Mouse (Mus musculus): ENCODE measurements around the gene Elmo1.

Elmo1 gene

GRCm38 (mm10) chr13:20335051-20335888 is 244.9 kb downstream of the Elmo1 start:
- no peak for DNase-seq

GRCm38 (mm10) chr13:20335889-20336497 is 245.6 kb downstream of the Elmo1 start:
- no peak for DNase-seq

- no peak for DNase-seq
These were observed 252.5 kb downstream of the Elmo1 start for GRCm38 (mm10) chr13:20342881-20343280.

GRCm38 (mm10) chr13:20349754-20350153 is 259.4 kb downstream of the Elmo1 start:
- DNase-seq = no peak

- no peak for DNase-seq
These were observed 262.2 kb downstream of the Elmo1 start for GRCm38 (mm10) chr13:20352631-20353030.

GRCm38 (mm10) chr13:20353862-20354603 is 263.6 kb downstream of the Elmo1 start:
- no peak for DNase-seq

GRCm38 (mm10) chr13:20354604-20354999 is 264.2 kb downstream of the Elmo1 start:
- no peak for DNase-seq

GRCm38 (mm10) chr13:20362541-20362940 is 272.1 kb downstream of the Elmo1 start:
- DNase-seq = no peak

GRCm38 (mm10) chr13:20365828-20366593 is 275.6 kb downstream of the Elmo1 start:
- DNase-seq = no peak

GRCm38 (mm10) chr13:20370036-20370802 is 279.8 kb downstream of the Elmo1 start:
- no peak for DNase-seq

GRCm38 (mm10) chr13:20371501-20371900 is 281.1 kb downstream of the Elmo1 start:
- no peak for DNase-seq

- no peak for DNase-seq
These were observed 281.9 kb downstream of the Elmo1 start for GRCm38 (mm10) chr13:20372335-20372734.

- no peak for DNase-seq
These were observed 288.5 kb downstream of the Elmo1 start for GRCm38 (mm10) chr13:20378869-20379268.

- no peak for DNase-seq
These were observed 293.5 kb downstream of the Elmo1 start for GRCm38 (mm10) chr13:20383875-20384274.

GRCm38 (mm10) chr13:20384846-20385245 is 294.4 kb downstream of the Elmo1 start:
- no peak for DNase-seq

- DNase-seq = no peak
These were observed 295.0 kb downstream of the Elmo1 start for GRCm38 (mm10) chr13:20385423-20385822.

GRCm38 (mm10) chr13:20386462-20387141 is 296.2 kb downstream of the Elmo1 start:
- DNase-seq = no peak

- no peak for DNase-seq
These were observed 302.6 kb downstream of the Elmo1 start for GRCm38 (mm10) chr13:20392824-20393598.

GRCm38 (mm10) chr13:20397744-20398143 is 307.3 kb downstream of the Elmo1 start:
- no peak for DNase-seq

GRCm38 (mm10) chr13:20398311-20398710 is 307.9 kb downstream of the Elmo1 start:
- no peak for DNase-seq

- DNase-seq = no peak
These were observed 314.1 kb downstream of the Elmo1 start for GRCm38 (mm10) chr13:20404530-20404929.
